Mouse (Mus musculus) kidney, postnatal 36 days (tissue): ENCODE data around the gene Asb10.
A peak's percentile ranks its signal among the peaks of the same experiment; 100 is the strongest.

ENCODE experiments used
- DNase-seq, 2 experiments: peaks; one replicate each; pipeline ENCODE4 v3.0.0; 2021 to 2022; ENCODE audit warnings: mixed read lengths in 2 of 2

The Asb10 gene

GRCm38 (mm10) chr5:24486738-24487137, 54.0 kb downstream of the Asb10 start:
- no peak for DNase-seq

- peak; percentile 90 to 95 for DNase-seq
Observed at GRCm38 (mm10) chr5:24486097-24486496, 54.7 kb downstream of the Asb10 start.

- DNase-seq = peak; percentile 48 to 57
Observed at GRCm38 (mm10) chr5:24484963-24485362, 55.8 kb downstream of the Asb10 start.

DNA sequence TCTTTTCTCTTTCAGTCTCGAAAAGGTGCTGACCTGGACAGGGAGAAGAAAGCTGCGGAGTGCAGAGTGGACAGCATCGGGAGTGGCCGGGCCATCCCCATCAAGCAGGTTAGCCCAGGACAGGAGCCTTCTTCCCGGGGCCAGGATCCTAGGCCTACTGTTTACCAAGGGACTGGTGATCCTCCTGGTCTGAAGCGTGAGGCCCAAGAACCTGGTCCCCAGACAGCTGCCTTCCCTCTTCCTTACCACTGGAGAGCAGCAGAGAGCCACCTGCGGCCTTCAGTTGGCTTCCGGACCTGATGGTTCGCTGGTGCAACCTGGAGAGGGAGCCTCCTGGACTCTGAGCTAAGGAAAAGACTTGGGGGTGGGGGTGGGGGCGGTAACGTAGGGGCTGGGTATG, 57.5 kb downstream of the Asb10 start:
- peak; percentile 80 to 87 for DNase-seq
